Comparison of ENCODE assay signal across 9 mouse cellular contexts in the genomic region with DNA sequence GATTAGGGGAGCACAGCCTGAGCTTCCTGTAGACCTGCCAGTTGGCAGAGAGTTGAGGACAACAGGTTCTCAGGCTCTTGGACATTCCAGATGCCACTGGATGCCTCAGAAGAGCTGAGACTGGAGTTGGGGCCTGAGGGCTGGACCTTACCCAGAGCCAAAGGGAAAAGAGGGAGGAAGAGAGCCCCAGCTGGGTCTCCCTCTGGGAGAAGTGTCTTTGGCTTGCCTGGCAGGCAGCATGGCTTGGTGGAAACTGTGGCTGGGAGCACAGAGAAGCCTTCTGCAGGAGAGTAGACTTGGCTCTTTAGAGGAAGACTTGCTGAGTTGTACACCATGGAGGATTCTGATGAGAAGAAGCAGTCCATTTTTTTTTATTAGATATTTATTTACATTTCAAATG. TPM values are rescaled to one million over a fixed set of nuclear protein-coding genes. Genes with fewer than 3 reads are reported as not detected.
DNase-seq lines count a peak whose midpoint lies in the region.
"Not testable (repeated sequence)": the region's sequence is repeated elsewhere in the genome, so short reads cannot be mapped to it uniquely, and the experiment has no call there.
"Had no signal": no experiment of that assay in that cellular context is flagged by ENCODE, and none has a peak within 500 bp of the region (broad histone marks: within the 10 kb centered on the region; RNA-seq: fewer than 3 reads in every experiment).

No protein-coding gene starts in this region.

- intact Hi-C loops in left cerebral cortex, postnatal 4 days (cut with DNase I), result not testable (repeated sequence)

- peak; percentile 0 for DNase-seq in adrenal gland, adult 8-10 months
- peak; percentile 7 to 43 for DNase-seq in cerebellum, postnatal 4 days (ENCODE audit: low spot score in 2 of 2)
- DNase-seq in heart, adult 11 months, result peak; percentile 93
- peak; percentile 21 for DNase-seq in kidney, postnatal 10 days
- DNase-seq in left cerebral cortex, postnatal 4 days, result peak; percentile 8
- peak; percentile 0 to 1 for DNase-seq in right cerebral cortex, adult 2 months (ENCODE audit: low spot score in 2 of 2)
- DNase-seq in testis, postnatal 14 days (ENCODE audit: low spot score), result peak; percentile 21
- DNase-seq in urinary bladder, postnatal 14 days (ENCODE audit: low spot score), result peak; percentile 11

RNA-seq across cellular contexts. Expression of gene Gm21119, which starts 38.3 kb away (rescaled TPM):
- 1 to 10 TPM in 3 of 4 experiments, under 1 TPM in 1; 0.32 to 2.3 (median 1.3) TPM for total RNA-seq in adrenal gland, adult 8-10 months (2022)
- under 1 TPM; 0.48 to 0.84 TPM for total RNA-seq in left cerebral cortex, postnatal 4 days (2021)
- total RNA-seq: hematopoietic stem cell, adult 5-6 weeks had no signal

Comparison
In these comparisons a context has a peak if more than half of its experiments do, and no peak if none do; other contexts are left out.
1. Peak in every context shown above with its lines: DNase-seq.
2. DNase-seq: peak in every context shown above with its lines; median percentile 93 in heart, adult 11 months; 25 in cerebellum, postnatal 4 days; 21 in kidney, postnatal 10 days; 21 in testis, postnatal 14 days; 11 in urinary bladder, postnatal 14 days; 8 in left cerebral cortex, postnatal 4 days; 0 in right cerebral cortex, adult 2 months; 0 in adrenal gland, adult 8-10 months.